Mouse (Mus musculus) embryo, embryonic 10 days (tissue): ENCODE results near the gene Olfr507.
"Not testable (repeated sequence)": the region's sequence is repeated elsewhere in the genome, so short reads cannot be mapped to it uniquely, and the experiment has no call there.

Experiments used
- DNase-seq: peaks from one replicate; pipeline ENCODE4 v3.0.0-alpha.2; 2015; ENCODE audit warnings: low spot score

Olfr507 gene

DNA sequence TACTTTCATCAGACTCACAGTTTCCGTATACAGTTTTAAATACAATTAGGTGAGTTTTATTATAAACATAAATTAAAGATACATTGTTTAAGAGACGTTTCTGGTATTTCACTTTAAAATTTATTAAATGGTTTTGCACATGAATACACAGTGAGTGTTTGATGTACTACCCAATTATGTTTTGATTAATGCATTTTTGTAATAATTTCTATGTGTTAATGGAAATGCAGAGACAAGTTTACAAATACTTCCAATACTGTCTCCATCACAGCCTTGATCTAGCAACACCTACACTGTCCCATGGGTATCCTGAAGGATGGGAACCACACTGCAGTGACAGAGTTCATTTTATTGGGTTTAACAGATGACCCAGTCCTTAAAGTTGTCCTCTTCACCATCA is at the start of gene Olfr507:
Olfr507 (plus strand) TSS at position 301 of the 400 bp plus-strand sequence.
- DNase-seq: no peak

DNA sequence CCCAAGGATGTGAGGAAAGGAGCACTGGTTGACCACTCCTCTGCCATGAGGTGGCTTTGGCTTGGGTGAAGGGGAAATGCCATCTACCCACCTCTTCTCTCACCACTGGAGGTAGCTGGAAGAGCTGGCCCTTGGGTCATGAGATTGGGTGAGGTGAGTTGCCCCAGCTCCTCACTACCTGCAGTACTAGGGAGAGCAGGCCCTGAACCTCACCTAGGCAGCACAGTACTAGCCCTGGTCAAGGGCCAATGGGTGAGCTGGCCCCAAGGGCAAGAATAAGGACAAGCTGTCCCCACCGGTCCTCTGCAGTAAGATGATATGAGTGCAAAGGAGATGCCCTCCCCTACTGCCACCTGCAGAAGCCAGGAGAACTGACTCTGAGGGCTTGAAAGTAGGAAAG is 31.8 kb upstream of the Olfr507 start:
- DNase-seq: no peak

DNA sequence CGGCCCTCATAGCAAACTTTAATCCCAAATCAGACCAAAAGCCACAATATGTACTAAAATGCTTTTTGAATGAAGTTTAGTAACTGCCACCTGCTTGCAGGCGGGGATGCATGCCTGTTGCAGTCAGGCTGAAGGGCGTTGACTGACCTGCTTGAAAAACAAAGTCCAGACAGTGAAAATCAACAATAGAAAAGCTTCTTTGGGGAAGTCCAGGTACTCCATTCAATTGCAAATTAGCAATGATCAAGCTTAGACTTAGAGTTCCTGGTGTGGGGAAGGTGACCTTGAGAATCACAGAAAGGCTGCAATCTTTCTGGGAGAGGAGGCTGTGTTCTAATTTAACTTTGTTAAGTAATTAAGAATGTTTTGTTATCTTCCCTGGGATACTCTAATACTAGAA is 19.7 kb upstream of the Olfr507 start:
- DNase-seq: not testable (repeated sequence)

DNA sequence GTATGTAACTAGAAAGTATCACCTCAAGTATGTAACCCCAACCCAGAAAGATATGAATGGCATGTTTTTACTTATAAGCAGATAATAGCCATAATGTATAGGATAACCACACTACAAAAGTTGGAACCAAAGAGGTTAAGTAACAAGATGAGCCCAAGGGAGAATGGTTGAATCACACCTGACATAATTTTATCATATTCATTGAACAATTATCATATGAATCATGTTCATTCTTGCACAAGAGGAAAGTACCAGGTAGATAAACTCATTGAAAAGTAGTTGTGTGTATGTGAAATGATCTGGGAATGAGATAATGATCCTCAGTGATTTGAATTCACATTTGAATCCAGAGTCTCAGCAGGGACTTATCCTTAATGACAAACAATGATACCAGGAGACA is 11.1 kb upstream of the Olfr507 start, which contains the start of gene Olfr506:
Olfr506 (plus strand) TSS at position 301 of the 400 bp plus-strand sequence.
- DNase-seq: no peak

- no peak for DNase-seq
Measured at GRCm38 (mm10) chr7:108614110-108614509, 7.5 kb upstream of the Olfr507 start.

DNA sequence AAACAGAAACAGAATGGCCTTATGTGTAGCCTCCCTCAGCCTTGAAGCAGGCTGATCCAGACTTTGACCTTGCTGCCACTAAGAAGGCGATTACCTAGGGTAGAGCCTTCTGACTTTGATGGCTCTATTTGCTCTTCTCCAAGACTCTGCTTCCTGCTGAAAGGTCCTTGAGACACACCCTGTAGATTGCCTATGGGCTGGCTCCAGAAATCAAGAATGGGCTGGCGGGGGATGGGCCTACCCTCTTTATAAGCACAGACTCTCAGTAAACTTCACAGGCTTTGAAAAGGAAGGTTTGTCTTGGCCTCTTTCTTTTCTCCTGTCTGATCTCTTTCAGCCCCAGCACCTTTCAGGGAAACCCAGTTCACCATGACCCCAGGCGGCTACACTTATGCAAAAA is 4.8 kb upstream of the Olfr507 start:
- DNase-seq: not testable (repeated sequence)

- no peak for DNase-seq
Measured at GRCm38 (mm10) chr7:108629694-108630093, 8.1 kb downstream of the Olfr507 start, which contains the start of gene Olfr508. Gene Olfr508, plus strand, starts transcription at chr7:108629994.

DNA sequence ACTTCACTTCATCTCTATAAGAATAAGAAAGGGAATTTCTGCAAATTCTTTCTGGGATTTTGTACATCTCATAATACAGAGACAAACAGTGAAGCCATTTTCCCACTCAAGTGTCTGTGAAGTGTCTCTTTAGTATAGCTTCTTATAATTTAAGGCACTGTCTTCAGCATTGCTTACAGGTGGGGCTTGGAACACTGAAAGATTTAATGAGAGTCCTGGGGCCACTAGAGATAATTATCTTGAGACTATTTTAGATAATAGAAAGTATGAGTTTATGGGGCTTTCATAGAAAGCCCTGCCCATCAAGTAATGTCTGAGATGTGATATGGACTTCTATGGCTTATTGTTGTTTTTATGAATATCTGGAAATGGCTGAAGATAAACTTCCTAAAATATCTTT is 30.2 kb downstream of the Olfr507 start, which contains the start of gene Olfr509:
Olfr509 (minus strand) TSS at position 101 of the 400 bp plus-strand sequence.
- no peak for DNase-seq

DNA sequence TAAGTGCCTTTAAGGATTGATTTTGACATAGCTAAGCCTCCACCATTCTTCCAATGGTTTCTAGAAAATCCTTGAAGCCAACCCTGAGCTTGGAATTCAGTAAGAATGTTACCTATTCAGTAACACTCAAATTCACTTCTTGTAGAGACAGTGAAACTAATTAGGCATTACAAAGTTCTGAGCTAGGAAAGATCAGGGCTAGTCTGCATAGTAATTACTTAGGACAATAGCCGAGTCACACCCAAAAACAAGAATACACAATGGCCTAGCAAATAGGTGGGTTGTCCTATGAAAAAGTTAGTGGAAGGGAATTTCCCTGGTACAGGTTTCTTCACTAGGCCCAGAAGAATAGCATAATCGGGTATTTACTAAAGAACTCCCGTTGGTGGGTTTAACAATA is 40.8 kb downstream of the Olfr507 start:
- no peak for DNase-seq

GRCm38 (mm10) chr7:108666118-108666517 is 44.5 kb downstream of the Olfr507 start, which contains the start of gene Olfr510:
Gene Olfr510, plus strand, starts transcription at chr7:108666418.
- DNase-seq: no peak

DNA sequence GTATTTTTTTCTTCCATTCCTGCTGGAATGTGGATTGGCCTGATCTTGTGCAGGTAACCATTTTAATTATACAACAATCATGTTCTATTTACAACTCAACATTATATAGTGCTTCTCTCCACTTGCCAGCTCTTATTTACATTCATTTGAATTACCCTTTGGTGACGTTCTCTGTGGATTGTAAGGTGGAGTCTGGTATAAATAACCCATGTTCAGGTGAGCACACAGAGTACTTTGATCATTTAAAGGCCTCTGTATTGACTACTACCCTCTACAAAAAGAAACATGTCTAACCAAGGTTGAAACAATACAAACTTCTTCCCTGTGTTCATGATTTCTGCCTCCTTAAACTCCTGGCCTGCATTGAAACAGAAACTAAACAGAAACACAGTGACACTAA is 49.4 kb downstream of the Olfr507 start:
- no peak for DNase-seq
